Mouse (Mus musculus): Measurements from ENCODE around the gene Ahdc1.

Gene Ahdc1

GRCm38 (mm10) chr4:133052995-133053572 is 42.0 kb downstream of the Ahdc1 start:
- in situ Hi-C loops (cut with MboI, MseI): no loop called here

- in situ Hi-C loops (cut with MboI, MseI): no loop called here
These were observed 43.5 kb downstream of the Ahdc1 start for GRCm38 (mm10) chr4:133054530-133054929.

- in situ Hi-C loops (cut with MboI, MseI): no loop called here
These were observed 44.3 kb downstream of the Ahdc1 start for GRCm38 (mm10) chr4:133055163-133055951.

- in situ Hi-C loops (cut with MboI, MseI): no loop called here
These were observed 45.2 kb downstream of the Ahdc1 start for GRCm38 (mm10) chr4:133056069-133056890.

GRCm38 (mm10) chr4:133057389-133058122 is 46.5 kb downstream of the Ahdc1 start:
- in situ Hi-C loops (cut with MboI, MseI): no loop called here

GRCm38 (mm10) chr4:133058123-133058453 is 47.0 kb downstream of the Ahdc1 start:
- in situ Hi-C loops (cut with MboI, MseI): no loop called here

- in situ Hi-C loops (cut with MboI, MseI): no loop called here
These were observed 47.7 kb downstream of the Ahdc1 start for GRCm38 (mm10) chr4:133058513-133059480.

GRCm38 (mm10) chr4:133060702-133061101 is 49.6 kb downstream of the Ahdc1 start:
- in situ Hi-C loops (cut with MboI, MseI): no loop called here

- in situ Hi-C loops (cut with MboI, MseI): no loop called here
These were observed 50.7 kb downstream of the Ahdc1 start for GRCm38 (mm10) chr4:133061798-133062197.

GRCm38 (mm10) chr4:133062286-133062685 is 51.2 kb downstream of the Ahdc1 start:
- in situ Hi-C loops (cut with MboI, MseI): no loop called here

- in situ Hi-C loops (cut with MboI, MseI): no loop called here
These were observed 52.1 kb downstream of the Ahdc1 start for GRCm38 (mm10) chr4:133063203-133063602.

- in situ Hi-C loops (cut with MboI, MseI): no loop called here
These were observed 52.7 kb downstream of the Ahdc1 start for GRCm38 (mm10) chr4:133063799-133064198.

- in situ Hi-C loops (cut with MboI, MseI): no loop called here
These were observed 53.7 kb downstream of the Ahdc1 start for GRCm38 (mm10) chr4:133064791-133065190.

GRCm38 (mm10) chr4:133065894-133066386 is 54.9 kb downstream of the Ahdc1 start:
- in situ Hi-C loops (cut with MboI, MseI): no loop called here

GRCm38 (mm10) chr4:133068400-133069138 is 57.5 kb downstream of the Ahdc1 start:
- in situ Hi-C loops (cut with MboI, MseI): no loop called here

- in situ Hi-C loops (cut with MboI, MseI): no loop called here
These were observed 59.3 kb downstream of the Ahdc1 start for GRCm38 (mm10) chr4:133070388-133070787.

- in situ Hi-C loops (cut with MboI, MseI): no loop called here
These were observed 59.8 kb downstream of the Ahdc1 start for GRCm38 (mm10) chr4:133070821-133071372.

- in situ Hi-C loops (cut with MboI, MseI): no loop called here
These were observed 62.1 kb downstream of the Ahdc1 start for GRCm38 (mm10) chr4:133073192-133073591.

- in situ Hi-C loops (cut with MboI, MseI): no loop called here
These were observed 63.2 kb downstream of the Ahdc1 start for GRCm38 (mm10) chr4:133074070-133074819.

All from regulatory T cell (primary cell).